Mouse (Mus musculus): ENCODE results near the gene Olfr1440. TPM values are rescaled to one million over a fixed set of nuclear protein-coding genes. Genes with fewer than 3 reads are reported as not detected.

The Olfr1440 gene
- polyA plus RNA-seq (2015; fragmentation: Nextera tagmentation; extraction: Ambion mirVana), result not detected in 2 replicates

DNA sequence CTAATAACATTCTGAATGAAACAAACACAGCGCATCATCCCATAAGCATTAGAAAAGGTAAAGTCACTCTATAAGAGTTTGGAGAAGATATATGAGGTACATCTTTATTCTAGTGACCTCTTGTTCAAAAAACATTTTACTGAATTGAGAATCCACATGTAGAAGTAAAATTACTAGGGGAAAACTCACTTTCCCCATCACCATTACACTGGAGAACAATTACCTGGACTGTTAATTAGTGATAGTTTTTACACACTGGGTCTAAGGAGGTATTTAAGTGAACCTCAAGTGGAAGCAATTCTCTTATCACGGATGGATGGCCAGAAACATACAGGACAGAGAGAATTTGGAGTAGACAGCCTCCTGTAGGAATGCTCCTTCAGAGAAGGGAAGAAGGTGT lies at the start of gene Olfr1440:
Olfr1440 (plus strand) TSS at position 301 of the 400 bp plus-strand sequence.

DNA sequence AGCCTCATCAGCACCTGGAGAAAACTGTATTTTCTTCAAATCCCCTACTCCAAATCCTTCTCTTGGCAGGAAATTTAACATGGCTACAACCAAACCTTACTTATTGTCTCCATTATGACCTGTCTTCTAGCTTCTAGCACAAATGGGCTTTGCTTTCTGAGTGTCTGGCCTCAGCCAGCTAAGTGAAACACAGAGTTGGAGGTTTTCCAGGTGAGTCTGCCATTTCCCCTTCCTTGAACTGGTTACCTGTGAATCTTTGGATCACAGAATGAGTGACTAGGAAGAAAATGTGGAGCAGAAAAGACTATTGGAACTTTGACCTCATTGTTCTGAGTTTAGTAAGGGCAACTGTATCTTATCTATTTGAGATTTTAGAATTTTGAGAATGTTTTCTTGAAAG lies 30.3 kb downstream of the Olfr1440 start, which contains the start of gene Olfr1441:
Olfr1441 (plus strand) TSS at position 73 of the 400 bp plus-strand sequence.

DNA sequence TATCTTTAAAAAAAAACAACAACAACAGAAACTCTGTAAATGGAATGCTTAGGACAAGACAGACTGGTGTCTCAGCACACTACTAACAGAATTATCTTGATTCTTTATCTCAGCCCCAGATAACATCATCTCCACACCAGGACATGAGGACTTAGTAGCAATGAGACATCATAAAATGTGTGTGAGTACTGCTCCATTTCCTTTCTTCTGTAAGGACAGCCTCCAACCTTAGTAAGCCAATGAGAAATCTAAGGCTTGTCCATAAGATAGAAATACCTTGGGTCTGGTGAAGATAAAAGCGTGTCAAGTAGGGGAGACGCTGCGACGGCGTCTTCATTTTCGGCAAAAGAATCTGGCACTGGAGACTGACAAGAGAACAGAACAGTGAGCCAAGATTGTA lies 40.5 kb downstream of the Olfr1440 start, which contains the start of gene Pfpl:
Pfpl (plus strand) TSS at position 301 of the 400 bp plus-strand sequence.

Other genes with a start within 250 kb of the Olfr1440 start
- not detected in 2 replicates for gene Olfr1555-ps1, start 217.2 kb upstream of the Olfr1440 start, polyA plus RNA-seq (2015; fragmentation: Nextera tagmentation; extraction: Ambion mirVana)
- not detected in 2 replicates for gene Olfr1431, start 186.6 kb upstream of the Olfr1440 start, polyA plus RNA-seq (2015; fragmentation: Nextera tagmentation; extraction: Ambion mirVana)
- gene Olfr1432, start 154.7 kb upstream of the Olfr1440 start, polyA plus RNA-seq (2015; fragmentation: Nextera tagmentation; extraction: Ambion mirVana), result not detected in 2 replicates
- gene Olfr262, start 145.6 kb upstream of the Olfr1440 start, polyA plus RNA-seq (2015; fragmentation: Nextera tagmentation; extraction: Ambion mirVana), result not detected in 2 replicates
- not detected in 2 replicates for gene Olfr235, start 126.2 kb upstream of the Olfr1440 start, polyA plus RNA-seq (2015; fragmentation: Nextera tagmentation; extraction: Ambion mirVana)
- not detected in 2 replicates for gene Olfr1434, start 107.4 kb upstream of the Olfr1440 start, polyA plus RNA-seq (2015; fragmentation: Nextera tagmentation; extraction: Ambion mirVana)
- gene Olfr1436, start 88.1 kb upstream of the Olfr1440 start, polyA plus RNA-seq (2015; fragmentation: Nextera tagmentation; extraction: Ambion mirVana), result not detected in 2 replicates
- gene Olfr1437, start 62.2 kb upstream of the Olfr1440 start, polyA plus RNA-seq (2015; fragmentation: Nextera tagmentation; extraction: Ambion mirVana), result not detected in 2 replicates
- gene Olfr1438-ps1, start 51.4 kb upstream of the Olfr1440 start, polyA plus RNA-seq (2015; fragmentation: Nextera tagmentation; extraction: Ambion mirVana), result not detected in 2 replicates
- gene Olfr1441, start 30.2 kb downstream of the Olfr1440 start, polyA plus RNA-seq (2015; fragmentation: Nextera tagmentation; extraction: Ambion mirVana), result not detected in 2 replicates
- not detected in 2 replicates for gene Pfpl, start 40.6 kb downstream of the Olfr1440 start, polyA plus RNA-seq (2015; fragmentation: Nextera tagmentation; extraction: Ambion mirVana)
- gene Mpeg1, start 73.5 kb downstream of the Olfr1440 start, polyA plus RNA-seq (2015; fragmentation: Nextera tagmentation; extraction: Ambion mirVana), result 2.1 and 2.6 TPM in 2 replicates
- 6.3 and 10.4 TPM in 2 replicates for gene Dtx4, start 114.2 kb downstream of the Olfr1440 start, polyA plus RNA-seq (2015; fragmentation: Nextera tagmentation; extraction: Ambion mirVana)
- 9.0 and 9.4 TPM in 2 replicates for gene Fam111a, start 158.5 kb downstream of the Olfr1440 start, polyA plus RNA-seq (2015; fragmentation: Nextera tagmentation; extraction: Ambion mirVana)
- gene Gm4952, start 212.7 kb downstream of the Olfr1440 start, polyA plus RNA-seq (2015; fragmentation: Nextera tagmentation; extraction: Ambion mirVana), result 5.5 and 10.4 TPM in 2 replicates
- 0.15 and 0.47 TPM in 2 replicates for gene Glyat, start 246.0 kb downstream of the Olfr1440 start, polyA plus RNA-seq (2015; fragmentation: Nextera tagmentation; extraction: Ambion mirVana)